Mouse (Mus musculus) stomach, postnatal 0 days (tissue): ENCODE results near the gene Cd302. TPM values are rescaled to one million over a fixed set of nuclear protein-coding genes. Genes with fewer than 3 reads are reported as not detected.

Experiments
- ATAC-seq: fragments of 200-750 bp; cut with Nextera tagmentation; 2 replicates; pipeline ENCODE4 v1.8.0; 2017; ENCODE audit not compliant: low FRiP score, low TSS enrichment
- DNase-seq: peaks from one replicate; pipeline ENCODE4 v3.0.0-alpha.2; 2016; ENCODE audit warnings: low spot score
- H3K27ac ChIP-seq: fragments of 300-500 bp; sonication (generic); replicated peaks from 2 replicates; pipeline ENCODE4 v1.5.1; 2014; ENCODE audit warnings: mild to moderate bottlenecking, control low read depth
- H3K27me3 ChIP-seq: fragments of 300-500 bp; sonication (generic); 2 replicates; pipeline ENCODE4 v1.6.1; 2014; ENCODE audit warnings: low read length; ENCODE audit not compliant: control insufficient read depth, insufficient read depth
- H3K36me3 ChIP-seq: fragments of 300-500 bp; sonication (generic); 2 replicates; pipeline ENCODE4 v1.6.1; 2014; ENCODE audit warnings: low read length, mixed read lengths; ENCODE audit not compliant: control insufficient read depth, insufficient read depth
- H3K4me1 ChIP-seq: fragments of 300-500 bp; sonication (generic); replicated peaks from 2 replicates; pipeline ENCODE4 v1.6.1; 2014; ENCODE audit warnings: antibody characterized with exemption; ENCODE audit not compliant: control insufficient read depth, insufficient read depth
- H3K4me2 ChIP-seq: fragments of 300-500 bp; sonication (generic); replicated peaks from 2 replicates; pipeline ENCODE4 v1.6.1; 2014; ENCODE audit warnings: low read depth, mild to moderate bottlenecking, control low read depth, moderate library complexity
- H3K4me3 ChIP-seq: fragments of 300-500 bp; sonication (generic); 2 replicates; pipeline ENCODE4 v1.5.1; 2014; ENCODE audit warnings: low read depth, low read length, control low read depth
- H3K9ac ChIP-seq: fragments of 300-500 bp; sonication (generic); 2 replicates; pipeline ENCODE4 v1.6.1; 2014; ENCODE audit warnings: mild to moderate bottlenecking, low read length, control low read depth, mixed read lengths
- H3K9me3 ChIP-seq: fragments of 300-500 bp; sonication (generic); 2 replicates; pipeline ENCODE4 v1.6.1; 2016; ENCODE audit warnings: low read length; ENCODE audit not compliant: control insufficient read depth
- CTCF ChIP-seq: IDR thresholded peaks from 2 replicates; pipeline ENCODE4 v1.5.1; 2016; ENCODE audit warnings: antibody characterized with exemption, low read depth, mild to moderate bottlenecking, moderate library complexity
- EP300 ChIP-seq: optimal IDR thresholded peaks from 2 replicates; pipeline ENCODE3; 2016; ENCODE audit warnings: antibody characterized with exemption
- WGBS: fragments of 180-500 bp; shearing (Covaris S2); extraction: QIAGEN DNeasy Blood & Tissue Kit; methylation state at CpG from one replicate; pipeline ENCODE4 v1.1.7; 2014; 5-methylcytosine and 5-hydroxymethylcytosine counted together
- polyA plus RNA-seq: library from polyadenylated mRNA; unstranded; fragments of >200 nt; fragmentation: Nextera tagmentation; extraction: Ambion mirVana; gene quantifications from 2 replicates; pipeline ENCODE4 v1.2.1, GENCODE M21; 2015

The Cd302 gene
- polyA plus RNA-seq, 1 experiment from 2014 or later = 26.0 TPM

GRCm38 (mm10) chr2:60252782-60253181, 31.5 kb downstream of the Cd302 start:
- WGBS = 79% methylated on average over 4 of the region's 4 CpGs
- H3K9me3 ChIP-seq = no peaks in the 10 kb centered on the region
- ATAC-seq (peak; percentile 45; the same call in 1 of the 2 replicates), DNase-seq (no peak)
- H3K4me3 ChIP-seq = no peak overlapping the region
- H3K27ac ChIP-seq = no peak overlapping the region
- no peaks in the 10 kb centered on the region for H3K27me3 ChIP-seq
- H3K36me3 ChIP-seq = peaks cover 8% of the 10 kb centered on the region
- no peak overlapping the region for H3K9ac ChIP-seq
- H3K4me2 ChIP-seq = no peak overlapping the region
- TF ChIP-seq EP300 (no peak), CTCF (no peak)
- no peaks in the 10 kb centered on the region for H3K4me1 ChIP-seq

GRCm38 (mm10) chr2:60234506-60234905, 49.8 kb downstream of the Cd302 start:
- no peak overlapping the region for H3K27ac ChIP-seq
- no peak for DNase-seq
- H3K4me1 ChIP-seq = no peaks in the 10 kb centered on the region
- H3K36me3 ChIP-seq = peaks cover 17% of the 10 kb centered on the region
- WGBS = 76% methylated on average over 7 of the region's 7 CpGs
- H3K4me2 ChIP-seq = no peak overlapping the region
- no peak for ATAC-seq
- H3K9ac ChIP-seq = no peak overlapping the region
- no peaks in the 10 kb centered on the region for H3K9me3 ChIP-seq
- no peaks in the 10 kb centered on the region for H3K27me3 ChIP-seq
- TF ChIP-seq EP300 (no peak), CTCF (no peak)
- no peak overlapping the region for H3K4me3 ChIP-seq

- DNase-seq (no peak), ATAC-seq (no peak)
- Histone ChIP-seq H3K4me3 (no peak overlapping the region), H3K27me3 (no peaks in the 10 kb centered on the region), H3K4me1 (no peaks in the 10 kb centered on the region), H3K4me2 (no peak overlapping the region), H3K9me3 (no peaks in the 10 kb centered on the region), H3K27ac (no peak overlapping the region), H3K36me3 (peaks cover 12% of the 10 kb centered on the region), H3K9ac (no peak overlapping the region)
- TF ChIP-seq CTCF = no peak
- WGBS = 52% methylated on average over 2 of the region's 2 CpGs
These were observed 51.1 kb downstream of the Cd302 start for GRCm38 (mm10) chr2:60233147-60233546.

- TF ChIP-seq CTCF (no peak), EP300 (no peak)
- no peak overlapping the region for H3K9ac ChIP-seq
- H3K36me3 ChIP-seq = peaks cover 5% of the 10 kb centered on the region
These were observed 53.9 kb downstream of the Cd302 start for GRCm38 (mm10) chr2:60230361-60230760.

GRCm38 (mm10) chr2:60228470-60228869, 55.8 kb downstream of the Cd302 start:
- Histone ChIP-seq H3K4me3 (no peak overlapping the region), H3K36me3 (no peaks in the 10 kb centered on the region; the same call in 1 of the 2 replicates), H3K4me2 (no peak overlapping the region), H3K9me3 (no peaks in the 10 kb centered on the region), H3K27me3 (no peaks in the 10 kb centered on the region), H3K4me1 (no peaks in the 10 kb centered on the region), H3K9ac (no peak overlapping the region), H3K27ac (no peak overlapping the region)
- no peak for ATAC-seq
- DNase-seq = no peak
- TF ChIP-seq EP300 (no peak), CTCF (no peak)
- WGBS = 63% methylated on average over 1 of the region's 1 CpGs

More at GRCm38 (mm10) chr2:60230361-60230760, 53.9 kb downstream of the Cd302 start:
- Histone ChIP-seq H3K9me3 (no peaks in the 10 kb centered on the region), H3K4me1 (no peaks in the 10 kb centered on the region), H3K4me3 (no peak overlapping the region), H3K27me3 (no peaks in the 10 kb centered on the region), H3K27ac (no peak overlapping the region), H3K4me2 (no peak overlapping the region)
- ATAC-seq = no peak
- no peak for DNase-seq
- WGBS = 81% methylated on average over 2 of the region's 2 CpGs

GRCm38 (mm10) chr2:60223489-60223888, 60.8 kb downstream of the Cd302 start:
- no peak overlapping the region for H3K4me3 ChIP-seq
- TF ChIP-seq EP300 (no peak), CTCF (no peak)
- H3K4me2 ChIP-seq = no peak overlapping the region
- no peak overlapping the region for H3K27ac ChIP-seq
- H3K36me3 ChIP-seq = no peaks in the 10 kb centered on the region
- H3K27me3 ChIP-seq = no peaks in the 10 kb centered on the region
- ATAC-seq (no peak), DNase-seq (no peak)
- no peaks in the 10 kb centered on the region for H3K9me3 ChIP-seq
- H3K4me1 ChIP-seq = 0 out of 2 replicates have a peak, but pooled peaks cover 2% of the 10 kb centered on the region
- no peak overlapping the region for H3K9ac ChIP-seq
- WGBS = 79% methylated on average over 1 of the region's 1 CpGs
